Mouse (Mus musculus) lung, postnatal 0 days (tissue): ENCODE measurements around the gene Klhdc7a. TPM values are rescaled to one million over a fixed set of nuclear protein-coding genes. Genes with fewer than 3 reads are reported as not detected.

Experiments used
- ATAC-seq: fragments of 200-750 bp; cut with Nextera tagmentation; 2 replicates; pipeline ENCODE4 v1.8.0; 2017; ENCODE audit warnings: moderate library complexity
- DNase-seq: peaks from one replicate; pipeline ENCODE4 v3.0.0-alpha.2; 2016; ENCODE audit warnings: low spot score
- H3K27ac ChIP-seq: fragments of 300-500 bp; sonication (generic); 2 replicates; pipeline ENCODE4 v1.5.1; 2014; ENCODE audit warnings: antibody characterized with exemption, mild to moderate bottlenecking, low read length, mixed read lengths
- H3K27me3 ChIP-seq: fragments of 300-500 bp; sonication (generic); replicated peaks from 2 replicates; pipeline ENCODE4 v1.6.1; 2014; ENCODE audit warnings: low read length, mixed read lengths; ENCODE audit not compliant: insufficient read depth
- H3K36me3 ChIP-seq: fragments of 300-500 bp; sonication (generic); 2 replicates; pipeline ENCODE4 v1.6.1; 2014; ENCODE audit warnings: low read length, mixed read lengths; ENCODE audit not compliant: insufficient read depth
- H3K4me1 ChIP-seq: fragments of 300-500 bp; sonication (generic); 2 replicates; pipeline ENCODE4 v1.6.1; 2014; ENCODE audit warnings: antibody characterized with exemption, low read depth, low read length, mixed read lengths; ENCODE audit not compliant: insufficient read depth
- H3K4me2 ChIP-seq: fragments of 300-500 bp; sonication (generic); replicated peaks from 2 replicates; pipeline ENCODE4 v1.6.1; 2014; ENCODE audit warnings: low read depth, mild to moderate bottlenecking, low read length, moderate library complexity, mixed read lengths
- H3K4me3 ChIP-seq: fragments of 300-500 bp; sonication (generic); 2 replicates; pipeline ENCODE4 v1.5.1; 2014; ENCODE audit warnings: low read depth, low read length
- H3K9ac ChIP-seq: fragments of 300-500 bp; sonication (generic); replicated peaks from 2 replicates; pipeline ENCODE4 v1.6.1; 2014; ENCODE audit warnings: low read depth, mild to moderate bottlenecking
- H3K9me3 ChIP-seq: fragments of 300-500 bp; sonication (generic); 2 replicates; pipeline ENCODE4 v1.6.1; 2016; ENCODE audit warnings: low read length, mixed read lengths
- CTCF ChIP-seq: IDR thresholded peaks from 2 replicates; pipeline ENCODE4 v1.5.1; 2016; ENCODE audit warnings: antibody characterized with exemption, mild to moderate bottlenecking
- EP300 ChIP-seq: IDR thresholded peaks from 2 replicates; pipeline ENCODE4 v1.6.1; 2016; ENCODE audit warnings: antibody characterized with exemption, mild to moderate bottlenecking, control low read depth
- WGBS: fragments of 180-500 bp; shearing (Covaris S2); extraction: QIAGEN DNeasy Blood & Tissue Kit; methylation state at CpG from one replicate; pipeline ENCODE4 v1.1.7; 2014; 5-methylcytosine and 5-hydroxymethylcytosine counted together
- polyA plus RNA-seq: library from polyadenylated mRNA; unstranded; fragments of >200 nt; fragmentation: Nextera tagmentation; extraction: Ambion mirVana; gene quantifications from 2 replicates; pipeline ENCODE4 v1.2.1, GENCODE M21; 2015

Klhdc7a gene
- polyA plus RNA-seq, 1 experiment from 2014 or later: 1.2 TPM

- H3K27me3 ChIP-seq: peaks cover 6% of the 10 kb centered on the region
- H3K36me3 ChIP-seq: no peaks in the 10 kb centered on the region
- H3K4me1 ChIP-seq: no peaks in the 10 kb centered on the region
- no peak overlapping the region for H3K9ac ChIP-seq
- H3K4me2 ChIP-seq: no peak overlapping the region
- WGBS: 72% methylated on average over 5 of the region's 5 CpGs
- TF ChIP-seq CTCF (no peak), EP300 (no peak)
- DNase-seq (no peak), ATAC-seq (no peak)
- H3K9me3 ChIP-seq: no peaks in the 10 kb centered on the region
- no peak overlapping the region for H3K4me3 ChIP-seq
- no peak overlapping the region for H3K27ac ChIP-seq
Measured at GRCm38 (mm10) chr4:140000911-140001310, 33.1 kb upstream of the Klhdc7a start.

GRCm38 (mm10) chr4:139999033-139999432, 31.2 kb upstream of the Klhdc7a start:
- no peak overlapping the region for H3K27ac ChIP-seq
- WGBS: 62% methylated on average over 7 of the region's 7 CpGs

GRCm38 (mm10) chr4:139995659-139996058, 27.8 kb upstream of the Klhdc7a start:
- Histone ChIP-seq H3K27ac (no peak overlapping the region), H3K4me1 (no peaks in the 10 kb centered on the region), H3K9ac (no peak overlapping the region), H3K4me3 (no peak overlapping the region), H3K27me3 (no peaks in the 10 kb centered on the region), H3K4me2 (no peak overlapping the region), H3K36me3 (no peaks in the 10 kb centered on the region), H3K9me3 (no peaks in the 10 kb centered on the region)
- DNase-seq (no peak), ATAC-seq (no peak)
- TF ChIP-seq EP300 (no peak), CTCF (no peak)
- 48% methylated on average over 8 of the region's 8 CpGs for WGBS

More at GRCm38 (mm10) chr4:139999033-139999432, 31.2 kb upstream of the Klhdc7a start:
- H3K4me2 ChIP-seq: no peak overlapping the region
- no peaks in the 10 kb centered on the region for H3K9me3 ChIP-seq
- peaks cover 5% of the 10 kb centered on the region for H3K27me3 ChIP-seq
- H3K36me3 ChIP-seq: no peaks in the 10 kb centered on the region
- no peak overlapping the region for H3K4me3 ChIP-seq
- no peaks in the 10 kb centered on the region for H3K4me1 ChIP-seq
- DNase-seq (no peak), ATAC-seq (no peak)
- TF ChIP-seq CTCF (no peak), EP300 (no peak)
- H3K9ac ChIP-seq: no peak overlapping the region

GRCm38 (mm10) chr4:139993111-139993755, 25.4 kb upstream of the Klhdc7a start:
- H3K9ac ChIP-seq: no peak overlapping the region
- H3K27ac ChIP-seq: no peak overlapping the region
- no peaks in the 10 kb centered on the region for H3K9me3 ChIP-seq
- no peak overlapping the region for H3K4me2 ChIP-seq
- no peaks in the 10 kb centered on the region for H3K36me3 ChIP-seq
- no peaks in the 10 kb centered on the region for H3K27me3 ChIP-seq
- WGBS: 12% methylated on average over 10 of the region's 16 CpGs
- no peaks in the 10 kb centered on the region for H3K4me1 ChIP-seq
- TF ChIP-seq EP300 (no peak), CTCF (no peak)
- ATAC-seq (no peak), DNase-seq (peak; percentile 13)
- no peak overlapping the region for H3K4me3 ChIP-seq

- Histone ChIP-seq H3K27me3 (no peaks in the 10 kb centered on the region), H3K4me3 (no peak overlapping the region), H3K9me3 (no peaks in the 10 kb centered on the region), H3K27ac (no peak overlapping the region), H3K9ac (no peak overlapping the region), H3K4me2 (no peak overlapping the region), H3K36me3 (no peaks in the 10 kb centered on the region), H3K4me1 (no peaks in the 10 kb centered on the region)
- 52% methylated on average over 7 of the region's 7 CpGs for WGBS
- DNase-seq (no peak), ATAC-seq (no peak)
- TF ChIP-seq EP300 (no peak), CTCF (no peak)
Measured at GRCm38 (mm10) chr4:139986913-139987312, 19.1 kb upstream of the Klhdc7a start.

- ATAC-seq (peak; percentile 53), DNase-seq (peak; percentile 51)
- 18% methylated on average over 5 of the region's 5 CpGs for WGBS
- no peaks in the 10 kb centered on the region for H3K36me3 ChIP-seq
- no peak overlapping the region for H3K4me3 ChIP-seq
- TF ChIP-seq CTCF (no peak), EP300 (0 out of 2 replicates have a peak, but pooled peaks have one; percentile 23)
- no peaks in the 10 kb centered on the region for H3K9me3 ChIP-seq
- no peak overlapping the region for H3K4me2 ChIP-seq
- H3K9ac ChIP-seq: no peak overlapping the region
- H3K27ac ChIP-seq: no peak overlapping the region
- H3K27me3 ChIP-seq: no peaks in the 10 kb centered on the region
- H3K4me1 ChIP-seq: peaks cover 6% of the 10 kb centered on the region; the same call in 1 of the 2 replicates
Measured at GRCm38 (mm10) chr4:139978716-139979115, 10.9 kb upstream of the Klhdc7a start.
